9 mouse cellular contexts compared by ENCODE assay signal in the genomic region with DNA sequence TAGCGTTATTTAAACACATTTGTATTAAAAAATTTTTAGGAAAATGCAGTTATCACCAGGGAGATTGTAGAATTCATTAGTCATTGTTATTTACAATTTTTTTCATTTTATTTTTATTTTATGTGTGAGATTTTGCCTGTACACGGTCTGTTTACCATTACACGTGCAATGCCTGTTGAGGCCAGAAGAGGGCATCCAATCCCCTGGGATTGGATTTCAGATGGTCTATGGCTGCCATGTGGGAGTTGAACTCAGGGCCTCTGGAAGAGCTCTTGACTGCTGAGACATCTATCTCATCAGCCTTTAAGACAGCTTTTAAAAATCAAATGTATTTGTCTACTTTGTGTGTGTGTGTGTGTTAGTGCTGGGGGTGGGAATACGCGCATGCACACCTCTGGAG. TPM values are rescaled to one million over a fixed set of nuclear protein-coding genes. Genes with fewer than 3 reads are reported as not detected.
A peak's percentile ranks its signal among the peaks of the same experiment; 100 is the strongest.
DNase-seq lines count a peak whose midpoint lies in the region; ATAC-seq and TF ChIP-seq lines count a peak whose summit lies in the region.
"Had no signal": no experiment of that assay in that cellular context is flagged by ENCODE, and none has a peak within 500 bp of the region (broad histone marks: within the 10 kb centered on the region; RNA-seq: fewer than 3 reads in every experiment).

No protein-coding gene starts in this region.

- H3K4me3 ChIP-seq in hindbrain, postnatal 0 days (ENCODE audit: low read length): no peak overlapping the region
- no peak overlapping the region for H3K4me3 ChIP-seq in hindbrain, embryonic 10.5 days
- no peak overlapping the region for H3K4me3 ChIP-seq in C2C12 (ENCODE audit: insufficient read depth, poor library complexity, severe bottlenecking)
- no peak overlapping the region for H3K4me3 ChIP-seq in cortical plate, adult 2 months (ENCODE audit: insufficient read depth, low read length)
- H3K4me3 ChIP-seq in small intestine, adult 2 months (ENCODE audit: low read depth, low read length): no peak overlapping the region
- H3K4me3 ChIP-seq: neural tube, embryonic 13.5 days had no signal

- H3K27ac ChIP-seq in hindbrain, postnatal 0 days: no peak overlapping the region
- H3K27ac ChIP-seq in hindbrain, embryonic 10.5 days: no peak overlapping the region
- no peak overlapping the region for H3K27ac ChIP-seq in cortical plate, adult 2 months (ENCODE audit: insufficient read depth, low read length)
- H3K27ac ChIP-seq in small intestine, adult 2 months (ENCODE audit: insufficient read depth, low read depth, low read length): no peak overlapping the region
- H3K27ac ChIP-seq: neural tube, embryonic 13.5 days had no signal

- no peaks in the 10 kb centered on the region for H3K4me1 ChIP-seq in hindbrain, postnatal 0 days (ENCODE audit: insufficient read depth, low read length)
- peaks cover 22% of the 10 kb centered on the region for H3K4me1 ChIP-seq in hindbrain, embryonic 10.5 days (replicated peaks)
- H3K4me1 ChIP-seq in cortical plate, adult 2 months (ENCODE audit: control insufficient read depth, insufficient read depth, low read length): no peaks in the 10 kb centered on the region
- peaks cover 14% of the 10 kb centered on the region for H3K4me1 ChIP-seq in small intestine, adult 2 months (ENCODE audit: control insufficient read depth, insufficient read depth, insufficient read length, low read length)

- H3K9me3 ChIP-seq in hindbrain, postnatal 0 days (ENCODE audit: low read length): no peaks in the 10 kb centered on the region
- H3K9me3 ChIP-seq in hindbrain, embryonic 10.5 days: no peaks in the 10 kb centered on the region
- H3K9me3 ChIP-seq: neural tube, embryonic 13.5 days had no signal

- DNase-seq in hindbrain, postnatal 0 days (ENCODE audit: low spot score): peak; percentile 46
- DNase-seq in hindbrain, embryonic 10.5 days (ENCODE audit: low spot score): no peak
- DNase-seq in 3134 (ENCODE audit: extremely low read depth, insufficient read length, low spot score): peak; percentile 41
- DNase-seq in neural tube, embryonic 10.5 days (ENCODE audit: extremely low spot score, low spot score): no peak
- no peak for DNase-seq in cerebellum, adult 9-11 months

- no peak overlapping the region for H3ac ChIP-seq in C2C12 (ENCODE audit: control insufficient read depth, insufficient read length, low read depth)

- H3K9ac ChIP-seq in hindbrain, postnatal 0 days (replicated peaks; ENCODE audit: low read length): no peak overlapping the region
- H3K9ac ChIP-seq: neural tube, embryonic 13.5 days had no signal

- H3K79me3 ChIP-seq in C2C12 (ENCODE audit: low read depth): no peaks in the 10 kb centered on the region

- no peak for ATAC-seq in hindbrain, postnatal 0 days

- peak; percentile 75 for TF ChIP-seq CTCF in hindbrain, postnatal 0 days (IDR thresholded peaks at IDR 0.05; ENCODE audit: low read depth)
- TF ChIP-seq CTCF in C2C12 (IDR thresholded peaks at IDR 0.05; ENCODE audit: control insufficient read depth, insufficient read depth, insufficient read length): peak; percentile 7
- TF ChIP-seq CTCF in cortical plate, adult 2 months (IDR thresholded peaks at IDR 0.05; ENCODE audit: extremely low read depth, insufficient read depth, low read length): peak; percentile 70
- TF ChIP-seq CTCF in small intestine, adult 2 months (IDR thresholded peaks at IDR 0.05; ENCODE audit: extremely low read depth, insufficient read length, insufficient replicate concordance, low read depth, low read length): peak; percentile 74; the same call in 1 of the 2 replicates

- no peak for TF ChIP-seq POLR2A in cortical plate, adult 2 months (IDR thresholded peaks at IDR 0.05; ENCODE audit: extremely low read depth, insufficient read depth, low read length)
- no peak for TF ChIP-seq POLR2A in small intestine, adult 2 months (IDR thresholded peaks at IDR 0.05; ENCODE audit: low read depth, low read length)

- peaks cover 11% of the 10 kb centered on the region for H3K79me2 ChIP-seq in C2C12 (ENCODE audit: control insufficient read depth, insufficient read depth)

- H3K36me3 ChIP-seq in hindbrain, postnatal 0 days (ENCODE audit: insufficient read depth, low read length): no peaks in the 10 kb centered on the region
- H3K36me3 ChIP-seq in hindbrain, embryonic 10.5 days: peaks cover 15% of the 10 kb centered on the region
- peaks cover 12% of the 10 kb centered on the region for H3K36me3 ChIP-seq in C2C12 (ENCODE audit: control insufficient read depth, insufficient read depth)
- peaks cover 2% of the 10 kb centered on the region for H3K36me3 ChIP-seq in small intestine, adult 2 months (ENCODE audit: control insufficient read depth, insufficient read depth, low read length)

- no peak overlapping the region for H3K4me2 ChIP-seq in hindbrain, postnatal 0 days (ENCODE audit: low read depth, low read length)
- H3K4me2 ChIP-seq: neural tube, embryonic 13.5 days had no signal

- H3K27me3 ChIP-seq in hindbrain, postnatal 0 days (ENCODE audit: insufficient read depth, low read length): no peaks in the 10 kb centered on the region
- no peaks in the 10 kb centered on the region for H3K27me3 ChIP-seq in hindbrain, embryonic 10.5 days (ENCODE audit: insufficient read depth, poor library complexity, severe bottlenecking)
- H3K27me3 ChIP-seq in C2C12 (ENCODE audit: control insufficient read depth, insufficient read depth, insufficient read length): no peaks in the 10 kb centered on the region
- no peaks in the 10 kb centered on the region for H3K27me3 ChIP-seq in small intestine, adult 2 months (ENCODE audit: control insufficient read depth, insufficient read depth, low read length)
- H3K27me3 ChIP-seq: neural tube, embryonic 13.5 days had no signal

- WGBS in hindbrain, postnatal 0 days: 64% methylated on average over 5 of the region's 5 CpGs
- 69% methylated on average over 5 of the region's 5 CpGs for WGBS in hindbrain, embryonic 10.5 days
- WGBS in small intestine, adult 2 months: 73% methylated on average over 5 of the region's 5 CpGs

TF ChIP-seq in C2C12, 6 proteins besides CTCF, POLR2A, EP300 and RAD21:
- TF ChIP-seq MAX (IDR thresholded peaks at IDR 0.05): peak; percentile 58
- TF ChIP-seq FOSL1 (IDR thresholded peaks at IDR 0.05; ENCODE audit: insufficient read depth, low read length, poor library complexity, severe bottlenecking): no peak

RNA-seq across cellular contexts. Expression of a gene that starts 2.0 kb away (rescaled TPM):
- 9.1 and 12.1 TPM in 2 replicates for total RNA-seq in hindbrain, postnatal 0 days (2014; rRNA removed)
- polyA plus RNA-seq in hindbrain, postnatal 0 days (2015; fragmentation: Nextera tagmentation; extraction: Ambion mirVana): 17.9 and 19.4 TPM in 2 replicates
- 67.0 and 72.0 TPM in 2 replicates for polyA plus RNA-seq in hindbrain, embryonic 10.5 days (2016; fragmentation: Nextera tagmentation; extraction: Ambion mirVana)
- 17.7 TPM for polyA plus RNA-seq in C2C12 (2012; fragmentation: generic; extraction: Trizol)
- 3.2 and 4.0 TPM in 2 replicates for polyA plus RNA-seq in cortical plate, adult 2 months (2012; rRNA removed)
- polyA plus RNA-seq in small intestine, adult 2 months (2012; rRNA removed): 11.8 and 23.9 TPM in 2 replicates

RNA-seq across cellular contexts. Expression of a gene that starts 21.4 kb away (rescaled TPM):
- total RNA-seq in hindbrain, postnatal 0 days (2014; rRNA removed): 79.0 and 86.6 TPM in 2 replicates
- polyA plus RNA-seq in hindbrain, postnatal 0 days (2015; fragmentation: Nextera tagmentation; extraction: Ambion mirVana): 168 TPM in 2 replicates
- 176 and 215 TPM in 2 replicates for polyA plus RNA-seq in hindbrain, embryonic 10.5 days (2016; fragmentation: Nextera tagmentation; extraction: Ambion mirVana)
- polyA plus RNA-seq in C2C12 (2012; fragmentation: generic; extraction: Trizol): 117 TPM
- polyA plus RNA-seq in cortical plate, adult 2 months (2012; rRNA removed): 67.0 and 67.1 TPM in 2 replicates
- 18.0 and 33.9 TPM in 2 replicates for polyA plus RNA-seq in small intestine, adult 2 months (2012; rRNA removed)

Comparison
In these comparisons a context has a peak if more than half of its experiments do, and no peak if none do; other contexts are left out.
1. DNase-seq: peak in hindbrain, postnatal 0 days (single experiment) and 3134 (single experiment); none in hindbrain, embryonic 10.5 days (single experiment), neural tube, embryonic 10.5 days (single experiment) and cerebellum, adult 9-11 months (single experiment).
2. CTCF ChIP-seq: peak in every context shown above with its lines; median percentile 75 in hindbrain, postnatal 0 days; 74 in small intestine, adult 2 months; 70 in cortical plate, adult 2 months; 7 in C2C12.